Mouse (Mus musculus): ENCODE results near the gene Scn4a.
"Not testable (repeated sequence)": the region's sequence is repeated elsewhere in the genome, so short reads cannot be mapped to it uniquely, and the experiment has no call there.

The Scn4a gene

DNA sequence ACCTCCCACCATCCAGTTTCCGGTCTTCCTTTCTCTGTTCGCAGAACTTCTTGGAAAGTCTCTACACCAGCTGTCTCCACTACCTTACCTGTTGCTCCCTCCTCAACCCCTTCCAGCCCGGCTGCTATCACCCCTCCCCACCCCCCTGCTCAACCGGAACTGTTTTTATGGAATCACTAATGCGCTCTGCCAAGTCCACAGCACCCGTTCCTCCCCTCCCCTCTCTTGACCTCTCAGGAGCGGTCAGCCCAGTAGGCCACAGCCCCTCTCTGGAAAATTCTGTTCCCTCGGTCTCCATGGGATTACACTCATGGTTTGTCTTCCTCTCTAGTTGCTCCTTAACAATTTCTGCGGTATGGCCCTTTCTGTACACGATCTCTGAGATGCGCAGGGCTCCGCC, at the start of gene Scn4a:
Gene Scn4a (minus strand): TSS at position 101 of the 400 bp plus-strand sequence.
- DNase-seq: no peak

GRCm38 (mm10) chr11:106398481-106398880, 45.4 kb upstream of the Scn4a start:
- no peak for DNase-seq

GRCm38 (mm10) chr11:106397656-106398055, 44.6 kb upstream of the Scn4a start:
- peak; percentile 20 for DNase-seq

DNA sequence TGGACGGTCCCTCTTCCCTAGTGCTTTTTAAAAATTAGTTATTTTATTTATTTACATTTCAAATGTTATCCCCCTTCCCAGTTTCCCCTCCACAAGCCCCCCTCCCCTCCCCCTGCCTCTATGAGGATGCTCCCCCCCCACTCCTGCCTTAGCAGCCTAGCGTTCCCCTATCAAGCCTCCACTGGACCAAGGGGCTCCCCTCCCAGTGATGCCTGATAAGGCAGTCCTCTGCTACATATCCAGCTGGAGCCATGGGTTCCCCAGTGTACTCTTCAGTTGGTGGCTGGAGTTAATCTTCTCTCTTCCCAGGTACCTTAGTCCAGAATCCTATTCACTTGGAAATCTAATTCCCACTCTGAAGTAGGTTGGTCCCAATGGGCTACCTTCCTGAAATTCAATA, 41.0 kb upstream of the Scn4a start:
- DNase-seq: not testable (repeated sequence)

GRCm38 (mm10) chr11:106393331-106393616, 40.2 kb upstream of the Scn4a start:
- DNase-seq: no peak

DNA sequence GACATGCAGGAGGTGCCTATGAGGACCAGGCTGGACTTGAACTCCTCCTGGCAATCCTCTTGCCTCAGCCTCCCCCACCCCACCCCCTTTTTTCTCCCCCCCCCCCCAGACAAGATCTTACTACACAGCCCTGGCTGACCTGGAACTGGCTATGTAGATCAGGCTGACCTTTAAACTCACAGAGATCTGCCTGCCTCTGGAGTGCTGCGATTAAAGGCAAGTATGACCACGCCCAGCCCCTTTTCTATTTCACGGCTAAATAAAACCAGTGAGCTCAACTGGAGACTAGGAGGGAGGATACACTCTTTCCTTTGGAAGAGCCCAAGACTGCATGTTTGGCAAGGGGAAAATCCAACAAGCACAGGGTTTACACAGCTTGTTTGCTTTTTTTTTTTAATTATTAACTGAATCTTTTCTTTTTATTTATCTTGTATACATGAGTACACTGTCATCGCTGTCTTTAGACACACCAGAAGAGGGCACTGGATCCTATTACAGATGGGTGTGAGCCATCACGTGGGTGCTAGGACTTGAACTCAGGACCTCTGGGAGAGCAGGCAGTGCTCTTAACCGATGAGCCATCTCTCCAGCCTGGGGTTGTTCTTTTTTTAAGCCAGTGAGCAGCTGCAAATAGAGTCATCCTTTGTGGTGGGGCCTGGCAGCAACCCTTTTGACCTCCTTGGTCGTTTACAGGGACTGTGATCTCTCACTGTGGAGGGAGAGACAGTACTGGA, 39.7 kb upstream of the Scn4a start:
- no peak for DNase-seq

DNA sequence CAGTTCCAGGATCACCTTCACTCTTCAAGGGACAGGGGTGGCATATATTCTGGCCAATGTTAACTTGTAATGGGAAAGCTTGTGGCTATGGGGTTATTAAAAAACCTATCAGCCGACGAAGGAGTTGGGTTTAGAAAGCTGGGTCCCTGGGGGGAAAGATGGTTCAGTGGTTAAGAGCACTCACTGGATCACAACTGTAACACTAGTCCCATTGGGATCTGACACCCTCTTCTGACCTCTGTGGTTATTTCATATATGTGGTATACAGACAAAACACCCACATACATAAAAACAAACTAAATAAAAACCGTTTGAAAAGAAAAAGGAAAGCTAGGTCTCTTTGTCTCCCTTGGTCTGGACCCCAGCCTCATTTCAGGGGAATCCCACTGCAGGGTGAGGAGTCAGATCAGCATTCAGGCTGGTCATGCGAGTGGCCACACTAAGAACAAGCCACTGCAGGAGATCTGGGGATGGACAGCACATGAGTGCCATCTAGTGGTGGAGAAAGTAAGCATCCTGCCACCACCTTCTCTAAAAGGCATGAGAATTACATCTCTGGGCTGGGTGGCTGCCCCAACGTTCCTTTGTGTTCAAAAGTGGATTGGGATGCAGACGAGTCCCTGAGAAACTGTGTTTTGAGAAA, 38.6 kb upstream of the Scn4a start:
- peak; percentile 53 for DNase-seq

DNA sequence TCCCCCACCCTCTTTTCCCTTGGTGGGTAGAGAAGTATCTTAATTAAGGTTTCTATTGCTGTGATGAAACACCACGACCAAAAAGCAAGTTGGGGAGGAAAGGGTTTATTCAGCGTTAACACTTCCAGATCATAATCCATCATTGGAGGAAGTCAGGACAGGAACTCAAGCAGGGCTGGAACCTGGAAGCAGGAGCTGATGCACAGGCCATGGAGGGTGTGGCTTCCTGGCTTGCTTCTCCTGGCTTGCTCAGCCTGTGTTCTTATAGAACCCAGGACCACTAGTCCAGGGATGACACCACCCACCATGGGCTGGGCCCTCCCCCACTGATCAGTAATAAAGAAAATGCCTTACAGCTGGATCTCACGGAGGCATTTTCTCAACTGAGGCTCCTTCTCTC, 37.7 kb upstream of the Scn4a start:
- DNase-seq: no peak

- DNase-seq: no peak
Measured at GRCm38 (mm10) chr11:106389611-106390010, 36.5 kb upstream of the Scn4a start.

GRCm38 (mm10) chr11:106387791-106388216, 34.7 kb upstream of the Scn4a start, which contains the start of gene Icam2:
Icam2 (minus strand) TSS chr11:106388075.
- no peak for DNase-seq

DNA sequence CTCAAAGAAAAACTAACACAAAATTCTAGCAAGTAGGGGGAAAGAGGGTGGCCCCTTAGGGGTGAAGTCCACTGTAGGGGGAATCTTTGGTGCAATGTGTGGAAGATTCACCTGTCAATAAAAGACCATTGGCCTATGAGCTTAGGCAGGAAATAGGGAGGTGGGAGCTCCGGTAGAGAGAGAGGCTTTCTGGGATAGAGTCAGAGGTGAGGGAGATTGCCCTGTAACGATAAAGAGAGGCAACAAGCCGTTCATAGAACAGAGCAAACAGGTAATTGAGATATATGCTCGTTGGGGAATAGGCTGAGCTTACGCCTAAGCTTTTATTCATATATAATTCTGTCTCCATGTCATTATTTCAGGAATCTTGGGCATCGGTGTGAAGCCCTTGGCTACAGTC, 33.9 kb upstream of the Scn4a start:
- DNase-seq: no peak

GRCm38 (mm10) chr11:106386409-106386808, 33.3 kb upstream of the Scn4a start:
- DNase-seq: no peak

DNA sequence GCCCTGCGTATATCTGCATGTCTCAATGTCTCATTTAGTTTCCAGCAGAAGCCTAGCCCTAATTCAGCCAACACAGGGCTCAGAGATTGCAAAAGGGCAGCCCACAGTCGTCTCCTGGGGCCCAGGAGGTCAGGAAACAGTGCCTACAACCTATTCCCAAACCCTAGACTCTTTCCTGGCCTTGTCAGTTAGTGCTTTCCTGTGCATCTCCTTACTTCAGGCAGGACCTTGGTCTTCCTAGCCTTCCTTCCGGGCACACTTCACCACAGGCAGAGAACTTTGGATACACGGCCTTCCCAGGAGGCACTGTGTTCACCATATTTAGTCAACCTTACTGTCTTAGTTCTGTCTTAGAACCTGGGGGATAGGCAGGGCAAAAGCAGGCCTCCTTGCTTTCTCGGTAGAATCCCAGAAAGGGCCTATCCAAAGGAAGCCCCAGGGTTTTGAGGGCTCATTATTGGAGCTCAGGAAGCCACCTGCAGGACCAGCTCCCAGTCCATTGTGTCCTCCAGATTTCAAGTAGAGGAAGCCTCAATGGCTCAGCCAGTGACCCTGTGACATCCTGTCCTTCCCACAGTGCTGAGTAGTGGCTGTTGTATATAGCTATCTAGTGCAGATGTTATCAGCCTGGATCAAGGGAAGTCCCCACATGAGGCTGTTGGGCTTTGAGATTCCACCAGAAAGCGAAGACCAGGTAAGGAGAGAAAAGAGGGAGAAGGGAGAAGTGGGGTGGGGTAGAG, 30.1 kb upstream of the Scn4a start:
- DNase-seq: no peak

GRCm38 (mm10) chr11:106382424-106382823, 29.3 kb upstream of the Scn4a start:
- DNase-seq: no peak

DNA sequence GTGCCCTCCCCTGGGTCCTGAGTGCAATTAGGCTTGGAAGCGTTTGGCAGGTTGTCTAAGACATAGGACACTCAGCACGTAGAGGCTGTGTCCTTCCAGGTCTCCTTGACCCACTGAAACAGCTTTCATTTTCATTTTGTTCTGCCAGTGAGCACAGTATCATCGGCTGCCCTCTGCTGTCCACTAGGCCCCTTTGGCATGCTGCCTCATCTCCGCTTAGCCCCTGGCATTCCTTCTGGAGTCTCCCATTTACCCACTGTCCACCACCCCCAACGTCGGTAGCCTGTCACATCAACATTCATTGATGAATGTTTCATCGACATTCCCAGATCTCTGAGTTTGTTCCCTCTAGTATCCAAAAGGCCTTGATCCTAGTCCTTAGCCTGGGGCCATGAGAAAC, 28.8 kb upstream of the Scn4a start:
- DNase-seq: no peak

DNA sequence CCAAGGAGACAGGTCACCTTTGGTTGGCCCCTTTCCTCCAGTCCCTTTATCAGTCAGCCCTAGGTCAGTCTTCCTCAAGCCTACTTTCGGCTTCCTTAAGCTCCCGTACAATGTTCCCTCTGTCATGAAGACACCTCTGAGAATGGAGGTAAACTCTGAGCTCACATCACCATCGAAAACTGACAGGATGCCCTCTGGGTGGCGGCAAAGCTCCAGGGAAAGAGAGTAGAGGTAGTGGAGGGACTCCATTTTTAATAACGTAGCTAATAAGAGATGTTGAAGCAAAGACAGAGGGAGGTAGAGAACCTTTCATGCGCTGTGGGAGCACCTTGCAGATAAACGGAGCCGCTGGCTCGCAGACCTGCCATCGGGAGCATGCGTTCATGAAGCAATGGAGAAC, 27.9 kb upstream of the Scn4a start:
- DNase-seq: no peak

- DNase-seq: no peak
Measured at GRCm38 (mm10) chr11:106374979-106375378, 21.9 kb upstream of the Scn4a start.

DNA sequence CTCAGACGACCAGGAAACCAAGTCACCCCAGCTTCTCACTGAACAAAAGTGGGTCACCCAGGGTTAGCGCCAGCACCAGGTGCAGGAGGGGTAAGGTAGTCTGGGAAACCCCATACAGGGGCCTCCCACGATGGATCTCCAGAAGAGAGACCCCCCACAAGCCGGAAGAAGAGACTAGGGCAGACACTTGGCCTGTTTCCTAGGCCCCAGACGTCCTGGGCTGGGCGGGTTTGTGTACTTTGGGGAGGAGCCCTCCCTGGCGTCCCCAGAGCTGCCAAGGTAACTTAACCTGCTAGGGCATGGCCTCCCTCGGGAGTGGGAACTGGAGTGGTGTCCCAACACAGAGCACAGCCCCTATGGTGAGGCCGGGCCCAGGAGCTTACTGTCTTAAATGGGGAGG, 21.5 kb upstream of the Scn4a start:
- DNase-seq: no peak

DNA sequence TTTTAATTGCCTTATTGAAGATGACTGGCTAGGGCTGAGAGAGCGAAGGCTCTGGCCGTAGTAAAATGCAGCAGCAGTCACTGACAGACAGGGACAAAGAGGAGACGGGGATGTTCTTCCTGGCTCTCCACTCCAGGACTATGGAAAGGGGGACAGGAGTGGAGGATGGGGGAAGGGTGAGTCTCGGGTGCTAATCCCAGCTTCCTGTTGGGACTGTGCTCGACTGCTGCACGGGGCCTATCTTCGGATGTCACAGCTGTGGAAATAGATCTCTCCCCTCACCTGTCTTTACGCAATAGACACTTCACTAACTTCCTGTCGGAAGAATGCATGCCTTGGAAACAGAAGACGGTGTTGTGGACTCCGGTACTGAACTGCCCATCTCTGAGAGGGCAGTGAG, 20.9 kb upstream of the Scn4a start:
- no peak for DNase-seq

DNA sequence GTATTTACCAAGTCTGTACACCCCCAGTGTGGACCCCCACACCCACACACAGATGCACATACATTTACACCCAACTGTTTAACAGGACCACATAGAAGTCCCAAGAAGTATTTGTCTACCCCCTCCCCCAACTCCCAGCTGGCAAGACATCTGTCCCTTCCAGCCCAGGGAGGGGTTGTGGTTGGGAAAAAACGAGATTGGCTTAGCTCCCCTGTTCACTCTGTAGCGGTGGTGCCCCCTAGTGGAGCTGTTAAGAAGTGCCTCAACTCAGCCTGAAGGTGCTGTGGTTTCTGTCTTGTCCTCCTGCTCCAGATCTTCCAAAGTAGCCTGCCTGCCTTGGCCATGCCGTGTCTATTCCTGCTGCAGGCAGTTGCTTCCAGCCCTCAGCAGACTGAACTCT, 13.2 kb upstream of the Scn4a start:
- DNase-seq: peak; percentile 65

DNA sequence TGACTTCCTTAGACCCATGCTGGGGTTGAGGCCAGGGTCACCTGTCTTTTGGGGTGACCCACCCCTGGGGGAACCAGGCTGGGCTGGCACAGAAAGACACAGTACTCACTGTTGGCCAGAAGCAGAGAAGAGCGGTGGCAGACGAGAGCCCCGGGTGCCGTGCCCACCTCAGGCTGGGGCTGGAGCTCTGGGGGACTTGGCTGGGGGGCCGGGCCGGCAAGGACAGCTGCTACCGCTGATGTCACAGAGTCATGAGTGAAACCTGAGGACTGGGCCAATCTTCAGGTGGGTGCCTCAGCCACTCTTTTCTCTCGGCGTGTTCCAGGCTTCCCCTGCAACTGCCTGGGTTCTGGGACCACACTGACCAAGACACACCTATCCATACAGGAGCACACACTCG, 12.3 kb upstream of the Scn4a start, which contains the start of gene Prr29:
Gene Prr29 (plus strand): TSS at position 107 of the 400 bp plus-strand sequence.
- no peak for DNase-seq

DNA sequence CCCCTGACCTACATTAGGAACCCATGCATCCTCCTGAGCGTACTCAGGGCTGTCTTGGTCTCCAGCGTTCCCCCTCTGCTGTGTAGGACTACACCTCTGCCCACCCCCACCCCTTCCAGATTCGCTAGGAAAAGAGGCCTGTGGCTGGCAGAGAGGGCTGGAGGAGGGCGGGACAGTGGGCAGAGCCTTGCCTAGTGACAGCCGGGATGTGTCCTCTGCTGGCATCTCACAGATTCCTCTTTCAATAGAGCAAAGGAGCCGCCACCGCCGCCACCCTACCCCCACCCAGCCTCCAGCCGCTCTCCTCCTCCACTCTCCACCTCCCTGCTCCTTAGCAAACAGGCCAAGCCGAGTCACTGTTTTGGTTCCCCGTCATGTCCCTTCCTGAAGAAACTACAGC, 11.6 kb upstream of the Scn4a start:
- DNase-seq: no peak

- DNase-seq: no peak
Measured at GRCm38 (mm10) chr11:106359350-106359749, 6.3 kb upstream of the Scn4a start.

Measured in cerebellum, adult 11 months (tissue).